Mouse (Mus musculus) NIH3T3 (cell line): ENCODE measurements at regions not wholly inside any gene's neighbourhood (a gene's known extent, or its start where the extent isn't known, plus 50 kb on each side); places are given as distances from the start of the nearest gene placed in this dataset.

ENCODE experiments used
- DNase-seq: peaks from one replicate; pipeline ENCODE4 v3.0.0-alpha.2; 2012; ENCODE audit warnings: low read depth

- no peak for DNase-seq
These were observed 59.7 kb downstream of the Prlhr start for GRCm38 (mm10) chr19:60408436-60408835.

- DNase-seq = no peak
These were observed 68.7 kb downstream of the Prlhr start for GRCm38 (mm10) chr19:60399425-60399824.

- DNase-seq = no peak
These were observed 70.4 kb downstream of the Prlhr start for GRCm38 (mm10) chr19:60397666-60398065.

GRCm38 (mm10) chr19:60396604-60397003 lies 71.5 kb downstream of the Prlhr start:
- DNase-seq = no peak

- DNase-seq = no peak
These were observed 81.4 kb downstream of the Prlhr start for GRCm38 (mm10) chr19:60386563-60387241.

GRCm38 (mm10) chr19:60384721-60385120 lies 83.4 kb downstream of the Prlhr start:
- no peak for DNase-seq

GRCm38 (mm10) chr19:60382661-60383060 lies 85.4 kb downstream of the Prlhr start:
- DNase-seq = no peak

- DNase-seq = no peak
These were observed 89.0 kb downstream of the Prlhr start for GRCm38 (mm10) chr19:60379030-60379605.

GRCm38 (mm10) chr19:60363988-60364599 lies 104.0 kb downstream of the Prlhr start:
- DNase-seq = no peak

- no peak for DNase-seq
These were observed 118.4 kb upstream of the Fam204a start for GRCm38 (mm10) chr19:60344911-60345310.

GRCm38 (mm10) chr19:60341485-60341884 lies 115.0 kb upstream of the Fam204a start:
- peak; percentile 86 for DNase-seq

- peak; percentile 33 for DNase-seq
These were observed 113.7 kb upstream of the Fam204a start for GRCm38 (mm10) chr19:60340234-60340633.

- no peak for DNase-seq
These were observed 108.0 kb upstream of the Fam204a start for GRCm38 (mm10) chr19:60334521-60334920.

- DNase-seq = no peak
These were observed 101.8 kb upstream of the Fam204a start for GRCm38 (mm10) chr19:60328295-60328694.

GRCm38 (mm10) chr19:60325612-60326011 lies 99.1 kb upstream of the Fam204a start:
- no peak for DNase-seq

GRCm38 (mm10) chr19:60325112-60325511 lies 98.6 kb upstream of the Fam204a start:
- DNase-seq = no peak

GRCm38 (mm10) chr19:60310591-60310990 lies 84.1 kb upstream of the Fam204a start:
- DNase-seq = peak; percentile 94

- DNase-seq = no peak
These were observed 75.9 kb upstream of the Fam204a start for GRCm38 (mm10) chr19:60302371-60302770.

- peak; percentile 27 for DNase-seq
These were observed 74.4 kb upstream of the Fam204a start for GRCm38 (mm10) chr19:60300891-60301290.

- no peak for DNase-seq
These were observed 63.7 kb upstream of the Fam204a start for GRCm38 (mm10) chr19:60290244-60290643.

GRCm38 (mm10) chr19:60286810-60287396 lies 60.4 kb upstream of the Fam204a start:
- no peak for DNase-seq

- DNase-seq = no peak
These were observed 58.4 kb upstream of the Fam204a start for GRCm38 (mm10) chr19:60284901-60285300.
